Mouse (Mus musculus): ENCODE data around the gene Clic4. TPM values are rescaled to one million over a fixed set of nuclear protein-coding genes. Genes with fewer than 3 reads are reported as not detected.
A peak's percentile ranks its signal among the peaks of the same experiment; 100 is the strongest.

Gene Clic4
- polyA plus RNA-seq, 1 experiment: 34.8 TPM

GRCm38 (mm10) chr4:135251801-135252200, 20.8 kb downstream of the Clic4 start:
- Histone ChIP-seq H3K4me3 (replicated peaks; ENCODE audit: control insufficient read depth, low read depth, low read length) (no peak overlapping the region), H3K27ac (ENCODE audit: control insufficient read depth, insufficient read depth, low read depth, low read length, poor library complexity) (no peak overlapping the region), H3K4me1 (ENCODE audit: control insufficient read depth, insufficient read depth, low read length) (no peaks in the 10 kb centered on the region; the same call in 1 of the 2 replicates)
- 94% methylated on average over 2 of the region's 2 CpGs for WGBS
- TF ChIP-seq POLR2A (IDR thresholded peaks at IDR 0.05; ENCODE audit: borderline replicate concordance, control insufficient read depth, low read depth, low read length) (no peak), CTCF (IDR thresholded peaks at IDR 0.05; ENCODE audit: control insufficient read depth, insufficient read depth, low read length) (no peak)

DNA sequence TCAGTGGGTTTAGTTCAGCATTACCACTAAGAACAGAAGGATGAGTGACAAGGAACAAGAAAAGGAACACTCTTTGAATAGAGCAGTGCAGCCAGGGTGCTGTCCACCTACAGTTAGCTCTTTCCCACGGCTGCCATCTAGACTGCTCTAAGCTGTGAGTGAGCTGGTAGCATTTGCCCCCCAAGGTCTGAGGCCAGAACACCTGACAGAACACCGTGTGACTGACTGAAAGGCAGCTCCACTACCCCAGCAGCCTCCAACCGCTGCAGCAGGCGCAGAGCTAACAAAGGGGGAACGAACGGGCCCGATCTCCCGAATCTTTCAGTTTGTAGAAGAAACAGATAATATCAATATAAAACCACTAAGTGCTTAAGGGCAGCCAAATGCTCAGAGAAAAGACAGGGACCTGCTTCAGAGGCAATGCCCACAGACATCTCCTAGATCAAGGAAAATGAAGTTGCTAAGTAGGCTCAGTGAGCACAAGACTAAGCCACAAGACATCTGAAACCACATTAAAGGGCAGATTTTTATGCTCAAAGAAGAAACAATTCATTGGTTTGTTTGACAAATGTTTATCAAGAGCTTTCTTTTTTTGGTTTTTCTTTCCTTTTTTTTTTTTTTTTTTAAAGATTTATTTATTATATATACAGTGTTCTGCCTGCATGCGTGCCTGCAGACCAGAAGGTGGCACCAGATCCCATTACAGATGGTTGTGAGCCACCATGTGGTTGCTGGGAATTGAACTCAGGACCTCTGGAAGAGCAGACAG, 24.2 kb downstream of the Clic4 start:
- no peak overlapping the region for H3K27ac ChIP-seq (ENCODE audit: control insufficient read depth, insufficient read depth, low read depth, low read length, poor library complexity)
- no peaks in the 10 kb centered on the region; the same call in 1 of the 2 replicates for H3K4me1 ChIP-seq (ENCODE audit: control insufficient read depth, insufficient read depth, low read length)
- whole genome bisulfite sequencing: 43% methylated on average over 9 of the region's 9 CpGs
- H3K4me3 ChIP-seq (replicated peaks; ENCODE audit: control insufficient read depth, low read depth, low read length): no peak overlapping the region
- TF ChIP-seq CTCF (IDR thresholded peaks at IDR 0.05; ENCODE audit: control insufficient read depth, insufficient read depth, low read length): no peak
- no peak for TF ChIP-seq POLR2A (IDR thresholded peaks at IDR 0.05; ENCODE audit: borderline replicate concordance, control insufficient read depth, low read depth, low read length)

DNA sequence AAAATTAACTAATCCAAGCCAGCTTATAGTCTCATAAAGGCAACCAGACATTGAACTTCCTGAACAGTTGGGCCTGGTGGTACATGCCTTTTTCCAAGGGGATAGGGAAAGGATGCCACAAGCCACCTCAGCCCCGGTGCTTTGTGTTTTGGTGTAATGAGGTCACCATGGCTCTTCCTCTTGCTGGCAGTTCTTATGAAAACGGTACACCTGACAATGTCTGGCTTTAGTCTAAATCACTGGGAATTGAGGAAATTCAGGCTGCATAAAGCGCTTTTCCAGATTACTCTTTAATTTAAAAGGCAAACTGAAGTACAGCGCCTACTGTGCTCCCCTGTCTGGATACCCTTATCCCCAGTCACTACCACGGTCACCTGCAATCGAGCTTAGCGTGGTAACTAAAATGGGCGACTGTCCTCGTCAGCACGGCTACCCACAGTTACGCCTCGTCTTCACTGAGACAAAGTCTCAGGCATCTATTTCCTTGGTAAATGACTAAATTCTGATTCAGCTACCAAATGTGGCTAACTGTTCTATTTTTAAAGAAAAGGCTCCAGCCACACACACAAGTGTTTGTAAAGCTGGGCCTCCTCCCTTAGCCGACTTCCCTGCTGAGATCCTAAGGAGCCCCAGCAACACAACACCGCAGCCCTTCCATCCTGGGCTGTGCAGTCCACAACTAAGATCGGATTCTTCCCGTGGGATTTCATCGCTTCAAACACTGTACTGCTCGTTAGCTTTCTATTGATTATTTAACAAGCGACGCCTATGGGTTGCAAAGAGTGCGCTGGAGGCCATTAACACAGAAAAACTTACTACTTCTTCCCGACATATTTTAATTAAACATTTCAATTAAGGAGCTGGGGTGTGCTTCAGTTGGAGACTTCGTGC, 25.5 kb downstream of the Clic4 start:
- H3K4me3 ChIP-seq (replicated peaks; ENCODE audit: control insufficient read depth, low read depth, low read length): no peak overlapping the region
- no peaks in the 10 kb centered on the region; the same call in 1 of the 2 replicates for H3K4me1 ChIP-seq (ENCODE audit: control insufficient read depth, insufficient read depth, low read length)
- no peak for TF ChIP-seq POLR2A (IDR thresholded peaks at IDR 0.05; ENCODE audit: borderline replicate concordance, control insufficient read depth, low read depth, low read length)
- TF ChIP-seq CTCF (IDR thresholded peaks at IDR 0.05; ENCODE audit: control insufficient read depth, insufficient read depth, low read length): no peak
- 87% methylated on average over 23 of the region's 23 CpGs for WGBS
- no peak overlapping the region for H3K27ac ChIP-seq (ENCODE audit: control insufficient read depth, insufficient read depth, low read depth, low read length, poor library complexity)

DNA sequence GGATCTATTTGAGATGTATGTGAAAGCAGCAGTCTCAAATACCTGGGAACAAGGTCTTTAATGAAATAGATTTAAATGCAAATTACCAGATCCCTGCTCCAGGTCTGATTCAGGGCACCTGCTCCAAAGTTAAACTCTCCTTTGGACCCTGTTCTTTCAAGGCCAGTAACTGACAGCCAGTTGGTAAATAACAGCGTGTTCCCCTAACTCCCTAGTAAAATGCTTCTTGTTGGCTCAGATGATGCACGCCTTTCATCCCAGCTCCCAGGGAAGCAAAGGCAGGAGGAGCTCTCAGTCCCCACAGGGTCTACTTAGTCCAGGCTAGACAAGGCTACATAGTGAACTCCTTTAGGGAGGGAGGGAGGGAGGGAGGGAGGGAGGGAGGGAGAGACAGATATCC, 26.2 kb downstream of the Clic4 start:
- WGBS: 94% methylated on average over 2 of the region's 2 CpGs
- TF ChIP-seq CTCF (IDR thresholded peaks at IDR 0.05; ENCODE audit: control insufficient read depth, insufficient read depth, low read length) (no peak), POLR2A (IDR thresholded peaks at IDR 0.05; ENCODE audit: borderline replicate concordance, control insufficient read depth, low read depth, low read length) (no peak)
- Histone ChIP-seq H3K4me3 (replicated peaks; ENCODE audit: control insufficient read depth, low read depth, low read length) (no peak overlapping the region), H3K27ac (ENCODE audit: control insufficient read depth, insufficient read depth, low read depth, low read length, poor library complexity) (no peak overlapping the region), H3K4me1 (ENCODE audit: control insufficient read depth, insufficient read depth, low read length) (peaks cover 2% of the 10 kb centered on the region)

GRCm38 (mm10) chr4:135245841-135246240, 26.8 kb downstream of the Clic4 start:
- Histone ChIP-seq H3K27ac (ENCODE audit: control insufficient read depth, insufficient read depth, low read depth, low read length, poor library complexity) (no peak overlapping the region), H3K4me3 (replicated peaks; ENCODE audit: control insufficient read depth, low read depth, low read length) (no peak overlapping the region), H3K4me1 (ENCODE audit: control insufficient read depth, insufficient read depth, low read length) (peaks cover 2% of the 10 kb centered on the region)
- WGBS: 95% methylated on average over 11 of the region's 11 CpGs
- TF ChIP-seq POLR2A (IDR thresholded peaks at IDR 0.05; ENCODE audit: borderline replicate concordance, control insufficient read depth, low read depth, low read length) (no peak), CTCF (IDR thresholded peaks at IDR 0.05; ENCODE audit: control insufficient read depth, insufficient read depth, low read length) (no peak)

- Histone ChIP-seq H3K27ac (ENCODE audit: control insufficient read depth, insufficient read depth, low read depth, low read length, poor library complexity) (no peak overlapping the region), H3K4me3 (replicated peaks; ENCODE audit: control insufficient read depth, low read depth, low read length) (no peak overlapping the region), H3K4me1 (ENCODE audit: control insufficient read depth, insufficient read depth, low read length) (peaks cover 8% of the 10 kb centered on the region)
- TF ChIP-seq POLR2A (IDR thresholded peaks at IDR 0.05; ENCODE audit: borderline replicate concordance, control insufficient read depth, low read depth, low read length) (no peak), CTCF (IDR thresholded peaks at IDR 0.05; ENCODE audit: control insufficient read depth, insufficient read depth, low read length) (peak; percentile 66)
- WGBS: 92% methylated on average over 3 of the region's 3 CpGs
Measured at GRCm38 (mm10) chr4:135244335-135244734, 28.3 kb downstream of the Clic4 start.

DNA sequence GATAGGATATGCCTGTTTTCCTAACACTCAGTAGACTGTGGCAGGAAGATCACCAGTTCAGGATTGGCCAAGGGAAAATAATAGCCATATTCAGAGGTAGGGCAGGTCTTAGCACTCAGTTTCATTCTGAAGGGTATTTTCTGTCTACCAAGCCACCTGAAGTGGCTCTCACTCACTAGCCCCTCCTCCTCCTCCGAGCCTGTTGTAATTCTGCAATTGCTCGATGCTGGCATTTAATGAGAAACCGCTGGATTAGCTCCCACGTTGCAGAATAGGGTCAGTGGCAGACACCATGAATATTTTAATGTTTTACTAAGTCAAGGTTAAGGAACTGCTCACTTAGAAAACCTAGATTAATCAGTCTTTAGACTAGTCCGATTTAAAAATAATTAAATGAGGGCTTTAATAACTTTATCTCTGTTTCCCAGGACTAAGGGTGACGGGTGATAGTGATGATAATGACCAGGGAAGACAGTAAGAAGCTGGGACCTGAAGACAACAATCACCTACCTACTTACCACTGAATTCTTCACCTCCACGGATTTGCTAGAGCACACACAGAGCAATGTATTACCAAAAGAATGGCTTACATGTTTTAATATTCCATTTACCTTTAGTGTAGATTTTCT, 29.6 kb downstream of the Clic4 start:
- Histone ChIP-seq H3K4me1 (ENCODE audit: control insufficient read depth, insufficient read depth, low read length) (peaks cover 8% of the 10 kb centered on the region), H3K27ac (ENCODE audit: control insufficient read depth, insufficient read depth, low read depth, low read length, poor library complexity) (no peak overlapping the region)
- WGBS: 62% methylated on average over 7 of the region's 7 CpGs

GRCm38 (mm10) chr4:135242383-135242782, 30.2 kb downstream of the Clic4 start:
- WGBS: 61% methylated on average over 5 of the region's 5 CpGs
- peaks cover 8% of the 10 kb centered on the region for H3K4me1 ChIP-seq (ENCODE audit: control insufficient read depth, insufficient read depth, low read length)
- no peak overlapping the region for H3K27ac ChIP-seq (ENCODE audit: control insufficient read depth, insufficient read depth, low read depth, low read length, poor library complexity)
- TF ChIP-seq POLR2A (IDR thresholded peaks at IDR 0.05; ENCODE audit: borderline replicate concordance, control insufficient read depth, low read depth, low read length): no peak
- no peak for TF ChIP-seq CTCF (IDR thresholded peaks at IDR 0.05; ENCODE audit: control insufficient read depth, insufficient read depth, low read length)
- H3K4me3 ChIP-seq (replicated peaks; ENCODE audit: control insufficient read depth, low read depth, low read length): no peak overlapping the region

More for the DNA sequence above, 29.6 kb downstream of the Clic4 start:
- H3K4me3 ChIP-seq (replicated peaks; ENCODE audit: control insufficient read depth, low read depth, low read length): no peak overlapping the region
- no peak for TF ChIP-seq POLR2A (IDR thresholded peaks at IDR 0.05; ENCODE audit: borderline replicate concordance, control insufficient read depth, low read depth, low read length)
- no peak for TF ChIP-seq CTCF (IDR thresholded peaks at IDR 0.05; ENCODE audit: control insufficient read depth, insufficient read depth, low read length)
